Mouse (Mus musculus) telencephalon, adult 2 months (tissue): Measurements from ENCODE around the gene Pla2g7.
A peak's percentile ranks its signal among the peaks of the same experiment; 100 is the strongest.
"Not testable (repeated sequence)": the region's sequence is repeated elsewhere in the genome, so short reads cannot be mapped to it uniquely, and the experiment has no call there.

ENCODE experiments used
- DNase-seq: peaks from one replicate; pipeline ENCODE4 v3.0.0-alpha.2; 2011; ENCODE audit warnings: low read depth, low spot score

Pla2g7 gene

DNA sequence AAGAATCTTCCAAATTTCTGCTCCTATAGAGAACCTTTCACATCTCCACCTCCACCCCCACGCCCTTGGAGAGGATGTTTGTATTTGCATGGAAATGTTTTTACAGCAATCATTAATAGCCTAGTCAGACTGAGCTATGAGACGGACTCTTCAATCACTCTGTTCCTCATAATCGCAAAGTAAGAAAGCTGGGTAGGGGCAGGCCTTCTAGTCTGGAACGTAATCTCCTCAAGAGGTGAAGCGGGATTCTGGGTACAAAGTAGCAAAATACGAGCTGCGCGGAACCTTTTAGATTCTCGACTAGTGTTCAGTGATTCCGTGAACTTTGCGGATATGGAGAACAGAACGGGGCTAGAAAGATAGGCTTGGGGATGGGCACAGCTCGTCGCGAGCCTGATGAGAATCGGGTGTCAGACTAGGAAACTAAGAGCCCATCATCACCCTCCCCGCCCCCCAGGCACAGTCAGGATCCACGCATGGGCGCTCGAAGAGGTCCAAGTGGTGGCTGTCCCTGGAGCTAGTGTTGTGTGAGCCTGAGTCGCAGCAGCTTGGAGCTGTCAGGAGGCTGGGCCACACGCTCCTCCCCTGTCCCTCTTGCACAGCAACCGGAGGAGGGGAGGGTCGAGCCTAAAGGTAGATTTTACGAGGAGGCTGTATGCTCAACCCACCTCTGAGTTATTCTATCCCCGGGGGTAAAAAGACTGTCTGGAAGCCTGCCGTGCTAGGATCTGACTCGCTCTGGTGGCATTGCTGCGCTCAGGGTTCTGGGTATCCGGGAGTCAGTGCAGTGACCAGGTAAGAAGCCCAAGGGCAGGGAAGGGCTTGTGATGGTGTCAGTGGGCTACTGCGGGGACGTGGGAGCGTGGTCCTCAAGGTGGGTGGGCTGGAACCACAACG is at the start of gene Pla2g7:
Pla2g7 (plus strand) TSS at position 107 of the 897 bp plus-strand sequence.
- no peak for DNase-seq

DNA sequence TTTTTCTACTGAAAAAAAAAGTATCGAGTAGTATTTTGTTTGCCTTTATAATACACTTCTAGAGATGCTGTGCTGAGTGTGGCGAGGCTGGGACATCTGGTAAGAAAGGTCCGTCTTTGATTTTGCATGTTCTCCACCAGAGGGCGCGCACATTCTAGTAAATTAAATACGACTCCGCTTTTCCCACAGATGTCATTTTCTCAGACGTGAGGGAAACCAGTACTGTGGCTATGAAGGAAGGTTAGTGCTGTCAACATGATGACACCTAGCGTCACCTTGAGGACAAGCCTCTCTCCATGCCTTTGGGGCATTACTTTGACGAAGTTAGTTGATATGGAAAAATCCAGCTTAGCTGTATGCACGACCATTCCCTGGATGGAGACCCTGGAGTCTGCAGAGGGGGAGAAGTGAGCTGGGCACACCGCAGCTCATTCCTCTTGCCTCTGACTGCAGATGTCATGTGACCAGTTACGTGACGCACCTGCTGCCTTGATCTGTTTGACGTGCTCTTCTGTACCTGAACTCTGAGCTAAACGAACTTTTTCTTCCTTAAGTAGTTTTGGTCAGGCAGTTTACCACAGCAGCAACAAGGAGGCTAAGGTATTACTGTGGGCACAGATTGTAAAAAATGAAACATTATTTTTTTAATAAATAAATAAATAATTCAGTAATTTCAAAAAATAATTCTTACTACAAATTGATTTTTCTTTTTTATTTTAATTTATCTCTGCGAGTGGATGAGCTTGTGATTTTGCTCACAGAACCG is 49.1 kb upstream of the Pla2g7 start:
- DNase-seq, result peak; percentile 48

- DNase-seq, result no peak
These were observed 47.7 kb upstream of the Pla2g7 start for GRCm38 (mm10) chr17:43520166-43520565.

DNA sequence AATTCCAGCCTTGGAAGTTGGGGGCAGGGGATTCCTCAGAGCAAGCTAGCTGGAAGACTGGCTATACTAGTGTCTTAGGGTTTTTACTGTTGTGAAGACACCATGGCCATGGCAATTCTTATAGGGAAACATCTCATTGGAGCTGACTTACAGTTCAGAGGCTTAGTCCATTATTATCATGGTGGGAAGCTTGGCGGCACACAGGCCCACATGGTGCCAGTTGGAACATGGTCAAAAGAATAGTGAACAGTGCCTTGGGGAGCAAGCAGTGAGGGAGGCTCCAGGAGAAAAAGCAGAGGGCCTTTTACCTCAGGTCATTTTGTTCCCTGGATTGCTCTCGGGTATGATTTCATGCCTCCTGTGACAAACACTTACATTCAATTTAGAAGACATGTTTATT is 37.4 kb upstream of the Pla2g7 start:
- no peak for DNase-seq

GRCm38 (mm10) chr17:43531192-43531591 is 36.7 kb upstream of the Pla2g7 start:
- DNase-seq, result no peak

GRCm38 (mm10) chr17:43534362-43535222 is 33.3 kb upstream of the Pla2g7 start:
- DNase-seq, result no peak

GRCm38 (mm10) chr17:43536841-43537240 is 31.1 kb upstream of the Pla2g7 start:
- not testable (repeated sequence) for DNase-seq

- no peak for DNase-seq
These were observed 29.1 kb upstream of the Pla2g7 start for GRCm38 (mm10) chr17:43538767-43539166.

DNA sequence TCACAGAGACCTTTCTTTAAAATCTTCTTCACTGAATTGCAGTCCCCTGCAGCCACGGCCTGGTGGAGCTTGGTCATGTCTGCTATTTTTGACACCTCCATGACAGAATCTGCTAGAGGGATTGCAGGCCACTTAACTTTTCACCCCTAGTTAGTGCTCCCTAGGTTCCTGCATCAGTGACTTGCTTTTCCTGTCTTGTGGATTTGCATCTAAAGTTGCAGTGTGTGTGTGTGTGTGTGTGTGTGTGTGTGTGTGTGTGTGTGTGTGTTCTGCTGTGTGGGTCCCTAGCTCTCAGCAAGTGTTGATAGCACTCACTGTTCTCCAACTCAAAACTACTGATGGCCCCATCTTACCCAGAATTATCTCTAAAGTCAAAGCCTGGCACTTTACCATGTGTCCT is 24.4 kb upstream of the Pla2g7 start, which contains the start of gene Ankrd66:
Ankrd66 (minus strand) TSS at position 101 of the 400 bp plus-strand sequence.
- no peak for DNase-seq

DNA sequence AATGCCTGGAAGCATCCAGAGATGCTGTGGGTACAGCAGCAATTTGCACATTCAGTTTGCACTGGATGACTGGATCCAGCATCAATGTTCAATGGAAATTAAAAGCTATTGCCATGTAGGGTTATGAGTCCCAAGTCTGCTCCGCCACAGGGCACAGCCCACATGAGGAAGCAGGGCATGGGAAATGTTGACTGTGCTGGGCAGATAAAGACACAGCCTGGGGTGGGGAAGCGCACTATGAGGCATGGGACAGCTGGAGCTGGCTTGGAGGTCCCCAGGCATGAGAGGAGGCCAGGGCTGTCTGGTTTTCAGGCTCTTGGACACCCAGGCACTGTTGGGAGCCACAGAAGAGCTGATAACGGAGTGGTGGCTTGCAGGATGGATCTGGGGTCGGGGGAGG is 23.9 kb upstream of the Pla2g7 start:
- DNase-seq, result no peak

GRCm38 (mm10) chr17:43551122-43551630 is 16.7 kb upstream of the Pla2g7 start:
- no peak for DNase-seq

- no peak for DNase-seq
These were observed 13.1 kb upstream of the Pla2g7 start for GRCm38 (mm10) chr17:43554516-43555403.

DNA sequence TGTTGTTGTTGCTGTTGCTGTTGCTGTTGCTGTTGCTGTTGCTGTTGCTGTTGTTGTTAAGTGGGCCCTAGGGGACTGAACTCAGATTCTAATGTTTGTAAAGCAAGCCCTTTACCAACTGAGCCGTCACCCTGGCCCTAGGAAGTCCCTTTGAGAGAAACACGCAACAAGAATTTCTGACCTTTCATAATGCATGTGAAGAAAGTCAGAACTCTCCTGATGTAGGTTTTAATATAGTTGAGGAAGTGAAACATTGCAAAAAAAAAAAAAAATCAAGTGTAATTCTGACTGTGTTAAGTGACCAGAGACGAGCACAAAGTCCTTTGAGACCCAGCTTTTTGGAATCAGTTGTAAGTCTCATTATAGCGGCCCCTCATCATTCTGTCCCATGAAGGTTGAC is 10.8 kb upstream of the Pla2g7 start:
- no peak for DNase-seq

DNA sequence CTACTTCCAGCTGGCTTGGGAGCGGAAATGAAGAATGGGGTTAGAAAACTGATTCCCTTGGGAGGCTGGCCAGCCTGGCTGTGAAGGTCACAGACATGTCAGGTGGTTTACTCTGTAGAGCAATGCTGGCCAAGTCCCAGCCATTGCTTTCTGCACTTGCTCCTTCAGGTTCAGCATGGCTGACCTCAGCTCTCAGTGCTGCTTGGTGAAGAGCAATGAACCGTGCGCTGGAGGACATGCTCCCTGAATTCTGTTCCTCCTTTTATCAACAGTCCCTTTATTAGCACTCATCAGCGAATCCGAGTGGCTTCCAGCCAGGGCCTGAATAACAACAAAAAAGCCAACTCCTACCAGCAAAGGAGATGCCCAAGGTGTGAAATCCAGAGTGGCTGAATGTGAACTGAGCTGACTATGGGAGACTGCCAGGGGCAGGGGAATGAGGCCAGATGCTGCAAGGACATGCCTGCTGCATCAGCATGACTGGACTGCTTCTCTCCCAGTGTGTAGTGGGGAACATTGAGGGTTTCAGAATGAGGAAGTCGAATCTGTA is 10.3 kb upstream of the Pla2g7 start:
- DNase-seq, result no peak

- no peak for DNase-seq
These were observed 9.2 kb upstream of the Pla2g7 start for GRCm38 (mm10) chr17:43558678-43559077.

- no peak for DNase-seq
These were observed 4.5 kb upstream of the Pla2g7 start for GRCm38 (mm10) chr17:43563192-43563987.

DNA sequence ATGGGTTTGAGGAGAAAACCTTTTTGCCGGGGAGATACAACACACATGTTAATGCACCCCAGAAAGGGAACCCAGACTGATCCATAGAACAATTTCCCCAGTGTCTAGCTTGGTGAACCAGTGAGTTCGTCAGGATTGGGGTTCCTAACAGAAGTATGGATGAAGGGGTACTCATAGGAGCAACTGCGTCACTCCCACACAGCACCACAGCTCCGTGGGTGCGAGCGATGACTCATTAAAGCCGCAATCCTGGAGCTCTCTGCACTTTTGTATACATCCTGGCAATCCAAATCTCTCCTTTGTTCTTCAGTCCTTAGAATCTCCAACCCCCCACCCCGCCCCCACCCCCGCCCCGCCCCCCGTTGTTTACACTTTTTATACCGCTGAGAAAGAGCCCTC is 306 bp upstream of the Pla2g7 start:
- no peak for DNase-seq

- DNase-seq, result no peak
These were observed 1.4 kb downstream of the Pla2g7 start for GRCm38 (mm10) chr17:43569287-43569686.

GRCm38 (mm10) chr17:43573624-43574073 is 5.8 kb downstream of the Pla2g7 start:
- DNase-seq, result no peak
